Mouse (Mus musculus) layer of hippocampus, adult 6 months (tissue): ENCODE measurements around the gene Svs3a. TPM values are rescaled to one million over a fixed set of nuclear protein-coding genes. Genes with fewer than 3 reads are reported as not detected.

Source experiments
- long read RNA-seq, 2 experiments: library from polyadenylated mRNA; unstranded; transcript quantifications; one replicate each; pipeline ENCODE4 v2.0.0; 2019 to 2020
- polyA plus RNA-seq: library from polyadenylated mRNA; unstranded; fragments of <200 nt; fragmentation: Nextera tagmentation; gene quantifications from 2 replicates; pipeline ENCODE4 v1.2.3, GENCODE M21; 2021

Svs3a gene
- polyA plus RNA-seq: not detected in 2 replicates
- long read RNA-seq, experiment 1: 0 reads
- long read RNA-seq, experiment 2: 0 reads

GRCm38 (mm10) chr2:164288968-164289367, at the start of gene Svs3a:
Gene Svs3a, plus strand, starts transcription at chr2:164289268.

GRCm38 (mm10) chr2:164256540-164256939, 32.5 kb upstream of the Svs3a start, which contains the start of gene Svs3b:
Gene Svs3b, minus strand, starts transcription at chr2:164256640.

GRCm38 (mm10) chr2:164278359-164278758, 10.7 kb upstream of the Svs3a start, which contains the start of gene Svs4:
Gene Svs4, minus strand, starts transcription at chr2:164278459.

GRCm38 (mm10) chr2:164316451-164316850, 27.4 kb downstream of the Svs3a start, which contains the start of gene Svs6:
Gene Svs6, plus strand, starts transcription at chr2:164316751.

GRCm38 (mm10) chr2:164332440-164332839, 43.4 kb downstream of the Svs3a start, which contains the start of gene Svs5:
Gene Svs5, plus strand, starts transcription at chr2:164332740.

Other genes with a start within 250 kb of the Svs3a start
- gene Stk4, start 218.9 kb upstream of the Svs3a start, polyA plus RNA-seq: 18.7 and 21.7 TPM in 2 replicates
- gene Tomm34, start 218.1 kb upstream of the Svs3a start, polyA plus RNA-seq: 139 and 143 TPM in 2 replicates
- gene Kcns1, start 118.2 kb upstream of the Svs3a start, polyA plus RNA-seq: 4.2 and 5.7 TPM in 2 replicates
- gene Wfdc5, start 106.5 kb upstream of the Svs3a start, polyA plus RNA-seq: not detected in 2 replicates
- not detected in 2 replicates for gene Wfdc12, start 98.7 kb upstream of the Svs3a start, polyA plus RNA-seq
- not detected in 2 replicates for gene Wfdc15a, start 89.1 kb upstream of the Svs3a start, polyA plus RNA-seq
- not detected in 2 replicates for gene Wfdc15b, start 67.6 kb upstream of the Svs3a start, polyA plus RNA-seq
- gene Svs2, start 50.8 kb upstream of the Svs3a start, polyA plus RNA-seq: not detected in 2 replicates
- gene Svs3b, start 32.6 kb upstream of the Svs3a start, polyA plus RNA-seq: not detected in 2 replicates
- not detected in 2 replicates for gene Svs4, start 10.8 kb upstream of the Svs3a start, polyA plus RNA-seq
- gene Svs6, start 27.5 kb downstream of the Svs3a start, polyA plus RNA-seq: not detected in 2 replicates
- not detected in 2 replicates for gene Svs5, start 43.5 kb downstream of the Svs3a start, polyA plus RNA-seq
- gene Slpi, start 99.8 kb downstream of the Svs3a start, polyA plus RNA-seq: 0.24 and 0.45 TPM in 2 replicates
- 0.21 TPM in 2 replicates for gene Rbpjl, start 113.9 kb downstream of the Svs3a start, polyA plus RNA-seq
- 2.3 and 2.6 TPM in 2 replicates for gene Matn4, start 115.9 kb downstream of the Svs3a start, polyA plus RNA-seq
- gene Sdc4, start 154.6 kb downstream of the Svs3a start, polyA plus RNA-seq: 189 and 290 TPM in 2 replicates
- gene Sys1, start 167.7 kb downstream of the Svs3a start, polyA plus RNA-seq: 122 and 133 TPM in 2 replicates
- gene Gm20458, start 171.7 kb downstream of the Svs3a start, polyA plus RNA-seq: 8.3 and 10.1 TPM in 2 replicates
- not detected in 2 replicates for gene Trp53tg5, start 184.5 kb downstream of the Svs3a start, polyA plus RNA-seq
- gene Dbndd2, start 196.8 kb downstream of the Svs3a start, polyA plus RNA-seq: 184 and 200 TPM in 2 replicates
- gene Pigt, start 208.3 kb downstream of the Svs3a start, polyA plus RNA-seq: 48.8 and 68.4 TPM in 2 replicates